Mouse (Mus musculus) heart, postnatal 0 days (tissue): Measurements from ENCODE around the gene Stra6. TPM values are rescaled to one million over a fixed set of nuclear protein-coding genes. Genes with fewer than 3 reads are reported as not detected.

Source experiments
- ATAC-seq: fragments of 200-750 bp; cut with Nextera tagmentation; 2 replicates; pipeline ENCODE4 v1.8.0; 2017; ENCODE audit warnings: low read depth, moderate number of reproducible peaks, moderate library complexity; ENCODE audit not compliant: insufficient read depth
- DNase-seq: peaks from one replicate; pipeline ENCODE4 v3.0.0-alpha.2; 2016; ENCODE audit warnings: low spot score
- H3K27ac ChIP-seq: fragments of 300-500 bp; sonication (generic); 2 replicates; pipeline ENCODE4 v1.5.1; 2014; ENCODE audit warnings: low read depth, mild to moderate bottlenecking
- H3K27me3 ChIP-seq: fragments of 300-500 bp; sonication (generic); 2 replicates; pipeline ENCODE4 v1.6.1; 2014; ENCODE audit warnings: low read length, mixed read lengths; ENCODE audit not compliant: control insufficient read depth, insufficient read depth
- H3K36me3 ChIP-seq: fragments of 300-500 bp; sonication (generic); replicated peaks from 2 replicates; pipeline ENCODE4 v1.6.1; 2014; ENCODE audit warnings: low read length, mixed read lengths; ENCODE audit not compliant: control insufficient read depth, insufficient read depth
- H3K4me1 ChIP-seq: fragments of 300-500 bp; sonication (generic); 2 replicates; pipeline ENCODE4 v1.6.1; 2014; ENCODE audit warnings: antibody characterized with exemption; ENCODE audit not compliant: control insufficient read depth, insufficient read depth
- H3K4me2 ChIP-seq: fragments of 300-500 bp; sonication (generic); 2 replicates; pipeline ENCODE4 v1.6.1; 2014; ENCODE audit warnings: low read depth, mild to moderate bottlenecking, low read length, moderate library complexity
- H3K4me3 ChIP-seq: fragments of 300-500 bp; sonication (generic); 2 replicates; pipeline ENCODE4 v1.5.1; 2014; ENCODE audit warnings: low read depth, low read length
- H3K9ac ChIP-seq: fragments of 300-500 bp; sonication (generic); replicated peaks from 2 replicates; pipeline ENCODE4 v1.6.1; 2014; ENCODE audit warnings: low read depth, low read length, mixed read lengths
- H3K9me3 ChIP-seq: fragments of 300-500 bp; sonication (generic); replicated peaks from 2 replicates; pipeline ENCODE4 v1.6.1; 2016; ENCODE audit warnings: low read length; ENCODE audit not compliant: control insufficient read depth
- CTCF ChIP-seq: IDR thresholded peaks from 2 replicates; pipeline ENCODE4 v1.5.1; 2016; ENCODE audit warnings: antibody characterized with exemption, control low read depth, low read depth
- EP300 ChIP-seq: IDR thresholded peaks from 2 replicates; pipeline ENCODE4 v1.6.1; 2016; ENCODE audit warnings: antibody characterized with exemption, low read depth
- WGBS: fragments of 180-500 bp; shearing (Covaris S2); extraction: QIAGEN DNeasy Blood & Tissue Kit; methylation state at CpG from one replicate; pipeline ENCODE4 v1.1.7; 2014; 5-methylcytosine and 5-hydroxymethylcytosine counted together
- polyA plus RNA-seq: library from polyadenylated mRNA; unstranded; fragments of >200 nt; fragmentation: Nextera tagmentation; extraction: Ambion mirVana; gene quantifications from 2 replicates; pipeline ENCODE4 v1.2.1, GENCODE M21; 2015
- total RNA-seq: library from RNA; depleted of rRNA; stranded (reverse); fragments of >200 nt; gene quantifications from 2 replicates; pipeline ENCODE4 v1.2.3, GENCODE M21; 2014; ENCODE audit warnings: low replicate concordance; rRNA removed

Stra6 gene
- total RNA-seq = not detected in 2 replicates
- polyA plus RNA-seq = 0.05 and 0.11 TPM in 2 replicates

- Histone ChIP-seq H3K4me3 (no peak within 1 kb of the TSS), H3K4me1 (no peaks in the 10 kb centered on the region), H3K9me3 (no peaks in the 10 kb centered on the region), H3K9ac (no peak within 1 kb of the TSS), H3K4me2 (no peak within 1 kb of the TSS), H3K27me3 (peaks cover 27% of the 10 kb centered on the region), H3K36me3 (no peaks in the 10 kb centered on the region), H3K27ac (no peak within 1 kb of the TSS)
- TF ChIP-seq EP300 = no peak
- no peak for TF ChIP-seq CTCF
- DNase-seq (no peak), ATAC-seq (no peak)
- 0% methylated on average over 3 of the region's 3 CpGs for WGBS
Measured at GRCm38 (mm10) chr9:58063531-58063930, at the start of gene Stra6. Stra6 (plus strand) TSS chr9:58063788.

- Histone ChIP-seq H3K27ac (no peak overlapping the region), H3K9me3 (no peaks in the 10 kb centered on the region), H3K4me3 (no peak overlapping the region), H3K4me2 (no peak overlapping the region), H3K4me1 (no peaks in the 10 kb centered on the region), H3K27me3 (no peaks in the 10 kb centered on the region), H3K36me3 (no peaks in the 10 kb centered on the region), H3K9ac (no peak overlapping the region)
- TF ChIP-seq CTCF (no peak), EP300 (no peak)
- no peak for DNase-seq
- WGBS = 57% methylated on average over 8 of the region's 8 CpGs
- no peak for ATAC-seq
Measured at GRCm38 (mm10) chr9:58014393-58015160, 49.0 kb upstream of the Stra6 start.

GRCm38 (mm10) chr9:58015856-58016255 is 47.7 kb upstream of the Stra6 start:
- H3K4me1 ChIP-seq = no peaks in the 10 kb centered on the region
- H3K27me3 ChIP-seq = no peaks in the 10 kb centered on the region
- WGBS = 80% methylated on average over 6 of the region's 6 CpGs
- H3K4me3 ChIP-seq = no peak overlapping the region
- ATAC-seq (no peak), DNase-seq (no peak)
- no peaks in the 10 kb centered on the region for H3K9me3 ChIP-seq
- H3K36me3 ChIP-seq = no peaks in the 10 kb centered on the region
- no peak overlapping the region for H3K4me2 ChIP-seq
- H3K9ac ChIP-seq = no peak overlapping the region
- no peak overlapping the region for H3K27ac ChIP-seq
- TF ChIP-seq EP300 = no peak

- Histone ChIP-seq H3K4me2 (no peak overlapping the region), H3K9me3 (no peaks in the 10 kb centered on the region), H3K9ac (no peak overlapping the region), H3K4me3 (no peak overlapping the region), H3K4me1 (no peaks in the 10 kb centered on the region), H3K36me3 (no peaks in the 10 kb centered on the region), H3K27me3 (no peaks in the 10 kb centered on the region), H3K27ac (no peak overlapping the region)
- WGBS = 27% methylated on average over 3 of the region's 3 CpGs
- ATAC-seq (no peak), DNase-seq (no peak)
- TF ChIP-seq EP300 (no peak), CTCF (no peak)
Measured at GRCm38 (mm10) chr9:58016962-58017361, 46.6 kb upstream of the Stra6 start.

GRCm38 (mm10) chr9:58018385-58018784 is 45.2 kb upstream of the Stra6 start:
- Histone ChIP-seq H3K4me2 (no peak overlapping the region), H3K27me3 (no peaks in the 10 kb centered on the region), H3K4me1 (no peaks in the 10 kb centered on the region), H3K4me3 (no peak overlapping the region), H3K27ac (no peak overlapping the region), H3K9ac (no peak overlapping the region), H3K9me3 (no peaks in the 10 kb centered on the region), H3K36me3 (no peaks in the 10 kb centered on the region)
- ATAC-seq = no peak
- no peak for DNase-seq
- TF ChIP-seq EP300 (no peak), CTCF (no peak)
- 75% methylated on average over 5 of the region's 5 CpGs for WGBS

GRCm38 (mm10) chr9:58025995-58026394 is 37.6 kb upstream of the Stra6 start:
- ATAC-seq = no peak
- no peak for DNase-seq
- WGBS = 70% methylated on average over 9 of the region's 9 CpGs
- H3K9ac ChIP-seq = no peak overlapping the region
- H3K4me2 ChIP-seq = no peak overlapping the region
- no peak for TF ChIP-seq EP300
- no peaks in the 10 kb centered on the region for H3K36me3 ChIP-seq
- H3K4me1 ChIP-seq = no peaks in the 10 kb centered on the region
- no peak overlapping the region for H3K27ac ChIP-seq
- no peaks in the 10 kb centered on the region for H3K9me3 ChIP-seq
- no peak overlapping the region for H3K4me3 ChIP-seq
- H3K27me3 ChIP-seq = no peaks in the 10 kb centered on the region
